Mouse (Mus musculus) spleen, adult 2 months (tissue): Measurements from ENCODE around the gene Rsbn1.

Experiments
- CTCF ChIP-seq: fragments of 200-500 bp; IDR thresholded peaks from 2 replicates; pipeline ENCODE4 v1.5.1; 2011; ENCODE audit warnings: mild to moderate bottlenecking, inconsistent platforms; ENCODE audit not compliant: insufficient read depth, insufficient read length, insufficient replicate concordance; ENCODE audit errors: extremely low read depth
- POLR2A ChIP-seq: fragments of 200-500 bp; IDR thresholded peaks from 2 replicates; pipeline ENCODE4 v1.6.1; 2011; ENCODE audit warnings: low read depth, low read length, inconsistent platforms

GRCm38 (mm10) chr3:103985194-103985593, 71.3 kb downstream of the Rsbn1 start:
- TF ChIP-seq CTCF (no peak), POLR2A (no peak)
